Mouse (Mus musculus) T-cell, adult 2 months (primary cell): Measurements from ENCODE around the gene Slc45a3.
A peak's percentile ranks its signal among the peaks of the same experiment; 100 is the strongest.

Experiments
- DNase-seq: peaks from one replicate; pipeline ENCODE4 v3.0.0; 2022; ENCODE audit warnings: low spot score

Gene Slc45a3

GRCm38 (mm10) chr1:132028413-132028812, 65.6 kb downstream of the Slc45a3 start:
- DNase-seq: no peak

- peak; percentile 37 for DNase-seq
Observed at GRCm38 (mm10) chr1:132030574-132030973, 67.8 kb downstream of the Slc45a3 start.

DNA sequence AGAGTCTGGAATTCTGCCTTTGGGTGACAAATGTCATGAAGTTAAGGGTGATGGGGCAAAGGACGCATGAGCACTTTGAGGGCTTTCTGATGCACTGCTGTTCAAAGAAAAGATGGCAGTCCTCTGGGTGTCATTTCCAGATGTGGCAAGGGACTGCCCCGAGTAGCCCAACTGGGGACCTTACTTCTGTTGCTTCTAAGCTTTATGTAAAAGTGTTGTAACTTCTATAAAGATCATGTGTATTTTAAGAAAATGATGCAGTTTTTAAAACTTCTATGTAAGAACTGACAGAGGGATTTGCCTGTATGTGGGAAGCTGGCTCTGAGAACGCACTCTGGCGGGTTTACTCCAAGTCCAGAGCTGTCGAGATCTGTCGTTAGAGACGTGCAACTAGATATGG, 69.4 kb downstream of the Slc45a3 start:
- DNase-seq: no peak
